Mouse (Mus musculus) gastrocnemius, adult 18-20 months (tissue): ENCODE measurements around the gene Dtd2. TPM values are rescaled to one million over a fixed set of nuclear protein-coding genes. Genes with fewer than 3 reads are reported as not detected.

Source experiments
- DNase-seq: peaks from one replicate; pipeline ENCODE4 v3.0.0; 2021; ENCODE audit warnings: low spot score
- total RNA-seq, 2 experiments: library from RNA; stranded (reverse); gene quantifications; 2 replicates each; pipeline ENCODE4 v1.2.3; 2021

Gene Dtd2
- total RNA-seq, 2 experiments from 2014 or later: 4.6 to 5.0 TPM

DNA sequence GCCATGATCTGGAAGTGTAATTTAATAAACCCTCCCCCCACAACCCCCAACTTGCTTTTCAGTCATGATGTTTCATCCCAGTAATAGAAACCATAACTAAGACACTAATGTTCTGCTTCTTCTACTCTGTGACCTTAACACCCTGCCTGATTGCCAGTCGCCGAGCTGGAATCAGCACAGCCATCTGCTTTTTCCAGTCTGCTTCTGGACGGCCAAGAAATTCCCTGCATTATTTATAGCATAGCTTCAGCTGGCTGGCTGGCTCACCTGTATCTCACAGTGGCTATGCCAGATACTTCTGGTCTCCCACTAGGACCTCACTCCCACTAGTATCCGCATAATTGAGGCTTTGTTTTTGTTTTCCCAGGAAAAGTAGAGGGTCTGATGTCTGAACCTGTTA, 20.5 kb downstream of the Dtd2 start:
- peak; percentile 71 for DNase-seq

GRCm38 (mm10) chr12:51985163-51985748, 21.0 kb downstream of the Dtd2 start:
- DNase-seq: no peak

DNA sequence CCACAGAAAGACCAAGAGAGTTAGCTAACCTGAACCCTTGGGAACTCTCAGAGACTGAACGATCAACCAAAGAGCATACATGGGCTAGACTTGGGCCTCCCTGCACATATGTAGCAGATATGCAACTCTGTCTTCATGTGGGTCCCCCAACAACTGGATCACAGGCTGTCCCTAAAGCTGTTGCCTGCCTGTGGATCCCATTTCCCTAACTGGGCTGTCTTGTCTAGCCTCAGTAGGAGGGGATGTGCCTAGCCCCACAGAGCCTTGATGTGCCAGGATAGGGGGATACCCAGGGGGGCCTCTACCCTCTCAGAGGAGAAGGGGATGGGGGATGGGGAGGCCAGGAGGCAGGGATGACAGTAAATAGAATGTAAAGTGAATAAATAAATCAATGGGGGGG, 22.7 kb downstream of the Dtd2 start:
- DNase-seq: no peak

DNA sequence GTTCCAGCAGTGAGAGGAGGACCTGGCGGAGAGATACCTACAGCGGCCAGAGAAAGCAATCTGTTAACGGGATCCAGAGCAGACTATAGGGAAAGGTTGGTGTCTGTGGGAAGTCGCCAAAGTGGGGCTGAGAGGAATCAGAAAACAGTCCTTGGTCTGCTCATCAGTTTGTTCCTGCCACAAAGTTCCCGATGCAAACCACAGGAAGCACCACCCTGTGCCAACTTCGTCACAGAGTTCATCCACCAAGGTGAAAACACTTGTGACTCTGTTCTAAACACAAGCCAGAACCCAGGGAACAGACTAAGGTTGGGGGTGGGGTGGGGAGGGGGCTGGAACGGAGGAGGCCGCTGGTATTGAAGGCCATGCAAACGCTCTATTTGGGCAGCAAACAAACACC, 29.8 kb downstream of the Dtd2 start:
- no peak for DNase-seq

GRCm38 (mm10) chr12:51974381-51974780, 31.9 kb downstream of the Dtd2 start:
- DNase-seq: no peak

- no peak for DNase-seq
These were observed 33.8 kb downstream of the Dtd2 start for GRCm38 (mm10) chr12:51972269-51973065.

GRCm38 (mm10) chr12:51971070-51971664, 35.1 kb downstream of the Dtd2 start, which contains the start of gene Heatr5a:
Heatr5a (minus strand) TSS chr12:51971321.
- peak; percentile 94 for DNase-seq

- no peak for DNase-seq
These were observed 35.8 kb downstream of the Dtd2 start for GRCm38 (mm10) chr12:51970352-51971069.

DNA sequence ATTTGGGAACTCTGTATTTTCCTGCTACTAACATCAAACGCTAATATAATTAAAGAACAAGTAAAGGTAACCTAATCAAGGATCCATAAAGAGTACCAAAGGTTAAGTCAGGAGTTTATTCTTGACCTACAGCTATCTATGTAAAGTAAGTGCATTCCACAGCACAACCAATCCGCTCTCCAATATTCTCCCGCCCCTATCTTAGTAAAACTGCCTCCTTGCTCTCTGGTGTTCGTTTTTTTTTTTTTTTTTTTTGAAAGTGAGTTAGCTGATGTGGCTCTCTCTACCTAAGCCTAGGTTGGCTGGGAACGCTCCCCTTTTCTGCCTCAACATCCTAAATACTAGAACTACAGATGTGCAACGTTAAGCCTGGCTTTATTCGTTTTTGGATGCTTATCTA, 36.4 kb downstream of the Dtd2 start:
- no peak for DNase-seq

- no peak for DNase-seq
These were observed 37.2 kb downstream of the Dtd2 start for GRCm38 (mm10) chr12:51969092-51969491.

DNA sequence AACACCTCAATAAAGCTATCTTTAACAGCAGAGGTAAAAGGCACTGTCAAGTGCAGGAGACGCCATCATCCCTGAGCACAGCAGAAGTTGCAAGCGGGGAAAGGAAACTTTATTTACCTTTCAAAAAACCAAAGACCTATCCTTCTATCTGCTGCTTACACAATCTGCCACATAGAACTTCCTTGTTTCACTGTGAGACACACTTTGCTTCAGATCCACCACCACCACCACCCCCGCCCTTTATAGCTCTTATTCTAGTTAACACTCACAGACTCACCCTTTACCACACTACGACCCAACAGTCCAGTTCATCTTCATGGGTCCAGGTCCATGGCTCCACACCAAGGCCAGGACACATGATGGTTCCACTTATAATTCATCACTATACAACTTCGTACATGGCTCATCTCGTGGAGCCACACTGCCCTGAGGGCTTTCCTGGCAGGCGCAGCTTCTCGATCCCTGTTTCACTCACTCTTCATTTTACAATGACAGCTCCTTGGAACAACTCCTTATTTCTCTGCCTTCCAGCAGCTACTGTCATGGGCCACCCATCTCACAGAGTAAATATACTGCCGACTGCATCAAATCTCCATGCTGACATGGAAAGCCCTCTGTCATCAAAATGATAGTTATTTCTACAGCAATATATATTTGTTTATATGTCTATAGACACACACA, 38.2 kb downstream of the Dtd2 start:
- DNase-seq: no peak

DNA sequence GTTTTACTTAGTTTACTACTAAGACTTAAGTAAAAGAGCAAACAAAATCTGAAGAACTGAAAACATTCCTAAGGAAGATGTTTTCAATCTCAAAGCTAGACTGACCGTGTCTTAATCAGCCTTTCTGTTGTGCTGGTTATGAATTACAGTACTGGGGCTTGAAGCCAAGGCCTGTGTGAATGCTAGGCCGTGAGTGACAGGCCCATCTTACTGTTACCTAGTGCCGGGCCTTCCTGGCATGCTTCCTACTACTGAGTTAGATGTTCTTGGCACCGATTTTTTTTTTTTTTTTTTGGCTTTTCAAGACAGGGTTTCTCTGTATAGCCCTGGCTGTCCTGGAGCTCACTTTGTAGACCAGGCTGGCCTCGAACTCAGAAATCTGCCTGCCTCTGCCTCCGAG, 48.7 kb downstream of the Dtd2 start:
- DNase-seq: no peak

DNA sequence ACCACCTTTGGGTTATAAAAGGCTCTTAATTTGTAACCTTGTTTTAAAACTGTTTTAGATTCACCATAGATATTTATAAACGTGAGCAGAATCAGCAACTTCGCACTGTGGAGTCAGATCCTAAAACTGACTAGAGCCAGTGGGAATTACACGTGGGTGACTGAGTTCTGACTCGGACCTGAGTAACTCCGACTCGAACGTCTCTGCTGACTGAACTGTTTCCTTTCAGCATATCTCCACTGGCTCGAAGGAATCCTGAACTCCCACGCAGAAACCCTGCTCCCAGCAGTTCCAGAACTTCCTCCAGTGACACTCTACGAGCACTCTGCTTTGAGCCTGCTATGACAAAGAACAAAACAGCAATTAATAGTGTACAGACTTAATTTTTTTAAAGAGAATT, 54.0 kb downstream of the Dtd2 start:
- no peak for DNase-seq

GRCm38 (mm10) chr12:51947498-51947945, 58.8 kb downstream of the Dtd2 start:
- no peak for DNase-seq

DNA sequence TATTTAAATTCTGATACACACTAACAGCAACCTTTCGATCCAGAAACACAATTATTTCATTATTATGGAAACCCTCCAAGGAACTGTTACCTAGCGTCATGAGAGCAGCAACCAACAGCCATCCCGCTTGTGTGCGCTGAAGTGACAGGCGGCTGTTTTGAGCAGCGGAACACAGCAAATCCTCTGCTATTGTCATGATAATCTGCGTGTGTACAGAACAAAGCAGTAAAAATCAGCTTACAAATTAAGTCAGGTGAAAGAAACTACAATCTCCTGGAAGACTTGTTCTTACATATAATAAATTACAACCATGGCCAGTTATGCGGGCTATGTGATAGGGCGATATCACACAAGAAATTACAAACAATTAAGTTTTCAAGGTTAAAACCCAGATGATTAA, 61.0 kb downstream of the Dtd2 start:
- DNase-seq: no peak

GRCm38 (mm10) chr12:51939848-51940247, 66.5 kb downstream of the Dtd2 start:
- no peak for DNase-seq

Other genes with a start within 250 kb of the Dtd2 start
- 10 to 100 TPM; 84.3 to 90.9 TPM for gene Hectd1, start 177.0 kb downstream of the Dtd2 start, total RNA-seq
- gene Heatr5a, start 35.2 kb downstream of the Dtd2 start, total RNA-seq: 10 to 100 TPM; 22.7 to 27.2 TPM
- gene Gpr33, start 21.6 kb upstream of the Dtd2 start, total RNA-seq: not detected
- 1 to 10 TPM; 4.4 to 6.7 TPM for gene Nubpl, start 91.2 kb upstream of the Dtd2 start, total RNA-seq